Mouse (Mus musculus) heart, adult 11 months (tissue): ENCODE measurements around the gene Kif19a.

Experiments
- DNase-seq: peaks from one replicate; pipeline ENCODE4 v3.0.0; 2022

Kif19a gene

GRCm38 (mm10) chr11:114786326-114786725 lies 21.1 kb downstream of the Kif19a start:
- DNase-seq: no peak

GRCm38 (mm10) chr11:114787611-114788010 lies 22.4 kb downstream of the Kif19a start:
- no peak for DNase-seq

GRCm38 (mm10) chr11:114789061-114789714 lies 24.0 kb downstream of the Kif19a start:
- DNase-seq: peak; percentile 97

- DNase-seq: no peak
Observed at GRCm38 (mm10) chr11:114789716-114790115, 24.5 kb downstream of the Kif19a start.

GRCm38 (mm10) chr11:114790171-114790570 lies 25.0 kb downstream of the Kif19a start:
- no peak for DNase-seq

GRCm38 (mm10) chr11:114790841-114791240 lies 25.7 kb downstream of the Kif19a start:
- DNase-seq: no peak

- DNase-seq: no peak
Observed at GRCm38 (mm10) chr11:114791351-114791889, 26.2 kb downstream of the Kif19a start.

- DNase-seq: no peak
Observed at GRCm38 (mm10) chr11:114791891-114792411, 26.8 kb downstream of the Kif19a start.

- no peak for DNase-seq
Observed at GRCm38 (mm10) chr11:114792931-114793494, 27.8 kb downstream of the Kif19a start.

- DNase-seq: no peak
Observed at GRCm38 (mm10) chr11:114793868-114794545, 28.8 kb downstream of the Kif19a start.

- no peak for DNase-seq
Observed at GRCm38 (mm10) chr11:114794691-114795090, 29.5 kb downstream of the Kif19a start.

GRCm38 (mm10) chr11:114795231-114795746 lies 30.1 kb downstream of the Kif19a start:
- peak; percentile 93 for DNase-seq

- no peak for DNase-seq
Observed at GRCm38 (mm10) chr11:114795848-114796322, 30.7 kb downstream of the Kif19a start, which contains the start of gene Btbd17. Gene Btbd17, minus strand, starts transcription at chr11:114795945.

GRCm38 (mm10) chr11:114797176-114797575 lies 32.0 kb downstream of the Kif19a start:
- DNase-seq: no peak

- DNase-seq: no peak
Observed at GRCm38 (mm10) chr11:114797981-114798380, 32.8 kb downstream of the Kif19a start.

- no peak for DNase-seq
Observed at GRCm38 (mm10) chr11:114798624-114799023, 33.4 kb downstream of the Kif19a start, which contains the start of gene Gpr142. Gene Gpr142, plus strand, starts transcription at chr11:114798924.

GRCm38 (mm10) chr11:114801906-114802305 lies 36.7 kb downstream of the Kif19a start:
- no peak for DNase-seq

GRCm38 (mm10) chr11:114802540-114803267 lies 37.5 kb downstream of the Kif19a start:
- no peak for DNase-seq

GRCm38 (mm10) chr11:114803990-114804389 lies 38.8 kb downstream of the Kif19a start:
- DNase-seq: no peak

GRCm38 (mm10) chr11:114807025-114807424 lies 41.8 kb downstream of the Kif19a start:
- no peak for DNase-seq

- DNase-seq: no peak
Observed at GRCm38 (mm10) chr11:114807686-114808427, 42.7 kb downstream of the Kif19a start.

- no peak for DNase-seq
Observed at GRCm38 (mm10) chr11:114809371-114809770, 44.2 kb downstream of the Kif19a start.
